Mouse (Mus musculus) neural tube, embryonic 10.5 days (tissue): ENCODE results near the gene Olfr1283.
"Not testable (repeated sequence)": the region's sequence is repeated elsewhere in the genome, so short reads cannot be mapped to it uniquely, and the experiment has no call there.

Experiments
- DNase-seq: peaks from one replicate; pipeline ENCODE4 v3.0.0-alpha.2; 2017; ENCODE audit warnings: low spot score; ENCODE audit errors: extremely low spot score

Olfr1283 gene

DNA sequence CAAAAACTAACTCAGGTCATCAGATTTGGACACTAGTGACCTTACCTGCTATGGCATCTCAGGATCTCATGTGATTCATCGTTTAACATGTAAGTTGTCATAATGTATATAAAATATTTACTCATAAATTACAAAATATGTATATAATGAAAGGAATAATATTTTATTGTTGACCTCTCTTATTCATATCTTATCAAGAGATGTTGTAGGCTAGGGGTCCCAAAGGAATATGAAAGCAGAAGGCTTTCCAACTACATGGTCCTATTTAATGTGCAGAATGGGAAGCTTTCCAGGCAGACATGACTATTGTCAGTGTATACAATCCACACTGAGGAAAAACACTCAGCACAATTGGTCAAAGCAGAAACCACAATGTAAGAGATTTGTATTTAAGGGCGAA lies at the start of gene Olfr1283:
TSS of gene Olfr1283 (plus strand) at position 301 of the 400 bp plus-strand sequence.
- DNase-seq, result no peak

DNA sequence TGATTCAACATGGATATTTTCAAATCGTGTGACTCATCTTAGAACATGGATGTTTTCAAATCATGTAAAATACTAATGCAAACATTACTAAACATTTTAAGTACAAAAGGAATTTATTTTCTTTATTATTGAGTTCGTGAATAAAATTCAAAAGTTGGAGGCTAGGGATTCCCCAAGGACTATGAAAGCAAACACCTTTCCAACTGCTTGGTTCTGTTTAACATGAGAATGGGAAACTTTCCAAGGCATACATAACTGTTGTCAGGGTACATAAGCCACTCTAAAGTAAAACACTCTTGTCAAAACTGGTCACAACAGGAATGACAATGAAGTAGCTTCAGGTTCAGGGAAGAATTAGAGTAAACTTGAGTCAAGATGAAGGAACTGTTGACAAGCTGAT lies 40.4 kb upstream of the Olfr1283 start, which contains the start of gene Olfr1281:
TSS of gene Olfr1281 (plus strand) at position 301 of the 400 bp plus-strand sequence.
- no peak for DNase-seq

DNA sequence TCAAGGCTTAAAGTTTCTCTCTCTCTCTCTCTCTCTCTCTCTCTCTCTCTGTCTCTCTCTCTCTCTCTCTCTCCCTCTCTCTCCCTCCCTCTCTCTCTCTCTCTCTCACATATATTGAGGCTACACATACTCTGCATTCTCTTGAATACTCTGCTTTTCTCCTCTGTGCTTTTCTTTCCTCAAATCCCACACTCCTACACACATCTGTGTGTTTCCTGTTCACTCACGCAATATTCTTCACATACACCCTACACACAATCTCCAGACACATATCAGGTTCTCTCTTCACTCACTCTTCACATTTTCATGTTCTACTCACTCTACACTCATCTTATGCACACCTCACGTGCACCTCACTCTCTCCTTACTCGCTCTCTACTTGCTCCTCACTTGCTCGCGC lies 32.9 kb upstream of the Olfr1283 start:
- DNase-seq, result not testable (repeated sequence)

DNA sequence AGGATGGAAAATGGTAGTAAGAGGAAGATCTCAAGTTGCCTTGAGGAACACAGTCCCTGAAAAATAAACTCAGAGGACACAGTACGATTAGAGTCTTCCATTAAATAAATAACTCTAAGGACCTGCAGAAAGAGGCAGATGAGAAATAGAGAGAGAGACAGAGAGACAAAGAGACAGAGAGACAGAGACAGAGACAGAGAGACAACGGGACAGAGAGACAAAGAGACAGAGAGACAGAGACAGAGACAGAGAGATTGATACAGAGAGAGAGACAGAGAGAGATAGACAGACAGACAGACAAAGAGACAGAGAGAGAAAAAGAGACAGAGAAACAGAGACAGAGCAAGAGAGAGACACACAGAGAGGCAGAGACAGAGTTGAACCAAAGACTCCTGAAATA lies 30.6 kb upstream of the Olfr1283 start, which contains the start of gene Olfr1282:
TSS of gene Olfr1282 (minus strand) at position 101 of the 400 bp plus-strand sequence.
- DNase-seq, result no peak

DNA sequence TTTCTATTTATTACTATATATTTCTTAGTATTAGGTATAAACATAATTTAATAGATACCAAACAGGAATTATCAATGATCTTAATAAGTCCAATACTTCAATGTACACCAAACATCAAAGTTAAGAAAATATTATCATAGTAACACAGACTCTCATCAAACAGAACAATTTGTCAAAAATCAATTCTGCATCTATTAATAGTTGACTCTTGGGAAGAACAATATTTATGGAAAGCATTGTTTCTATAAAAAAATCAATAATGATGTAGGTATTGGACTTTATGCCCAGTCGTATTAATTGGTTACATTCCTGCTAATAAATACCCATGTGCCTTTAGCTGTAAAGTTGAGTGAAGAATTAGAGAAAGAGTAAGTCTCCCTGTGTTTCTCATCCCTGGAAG lies 8.6 kb downstream of the Olfr1283 start, which contains the start of gene Olfr1284:
TSS of gene Olfr1284 (plus strand) at position 301 of the 400 bp plus-strand sequence.
- no peak for DNase-seq
